Mouse (Mus musculus): ENCODE measurements around the gene Prss56.

GRCm38 (mm10) chr1:87206339-87206738 lies 23.2 kb downstream of the Prss56 start:
- TF ChIP-seq CTCF (IDR thresholded peaks at IDR 0.05; ENCODE audit: low read depth) (peak; percentile 57), EP300 (optimal IDR thresholded peaks at IDR 0.05) (no peak)
